26 mouse cellular contexts compared by ENCODE assay signal in the genomic region with DNA sequence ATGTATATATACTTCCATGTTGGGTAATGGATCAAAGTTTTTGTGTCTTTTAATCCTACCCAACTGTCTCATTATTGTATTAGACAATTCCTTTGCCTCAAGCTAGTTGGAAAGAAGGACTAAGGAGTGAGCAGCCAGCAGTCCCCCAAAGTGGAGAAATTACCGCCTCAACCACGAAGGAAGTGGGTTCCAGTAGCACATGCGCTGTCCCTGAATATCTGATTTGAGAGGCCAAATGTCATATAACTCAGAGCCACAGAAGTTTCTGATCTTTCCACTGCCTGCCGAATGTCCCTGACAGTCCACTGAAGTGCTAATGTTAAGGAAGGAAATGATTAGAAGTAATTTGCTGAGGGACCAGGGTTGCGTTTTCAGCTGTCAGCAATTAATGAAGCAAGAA.
"Had no signal": no experiment of that assay in that cellular context is flagged by ENCODE, and none has a peak within 500 bp of the region (broad histone marks: within the 10 kb centered on the region; RNA-seq: fewer than 3 reads in every experiment).

No protein-coding gene starts in this region.

- H3K4me1 ChIP-seq: heart, embryonic 15.5 days; hindbrain, embryonic 10.5 days; hindbrain, embryonic 12.5 days; intestine, embryonic 15.5 days; limb, embryonic 10.5 days; limb, embryonic 12.5 days; liver, embryonic 13.5 days; liver, embryonic 15.5 days had no signal

- DNase-seq: gastrocnemius, postnatal 14 days; gastrocnemius, postnatal 36 days; heart, adult 11 months; heart, adult 2 months; heart, postnatal 14 days; heart, postnatal 36 days; kidney, adult 18-20 months; kidney, adult 8-10 months; kidney, postnatal 10 days; kidney, postnatal 4 days; liver; liver, embryonic 13.5 days had no signal

- H3K9me3 ChIP-seq: heart, embryonic 13.5 days; heart, embryonic 15.5 days; hindbrain, embryonic 10.5 days; hindbrain, embryonic 12.5 days; intestine, embryonic 15.5 days; limb, embryonic 10.5 days; limb, embryonic 12.5 days; liver, embryonic 13.5 days; liver, embryonic 15.5 days had no signal

- H3K4me3 ChIP-seq: heart, adult 2 months; heart, embryonic 13.5 days; heart, embryonic 15.5 days; hindbrain, embryonic 10.5 days; hindbrain, embryonic 12.5 days; intestine, embryonic 15.5 days; layer of hippocampus, adult 2 months; limb, embryonic 10.5 days; limb, embryonic 12.5 days; liver, embryonic 13.5 days; liver, embryonic 15.5 days had no signal

- H3K27ac ChIP-seq: heart, adult 2 months; heart, embryonic 13.5 days; heart, embryonic 15.5 days; hindbrain, embryonic 10.5 days; hindbrain, embryonic 12.5 days; hindbrain, embryonic 14.5 days; intestine, embryonic 15.5 days; layer of hippocampus, adult 2 months; limb, embryonic 10.5 days; limb, embryonic 12.5 days; liver, embryonic 13.5 days; liver, embryonic 15.5 days had no signal

- ATAC-seq: inflammation-experienced regulatory T-cells, adult 6 months; intestine, embryonic 15.5 days; intestine, postnatal 0 days had no signal

- H3K27me3 ChIP-seq: heart, embryonic 13.5 days; heart, embryonic 15.5 days; hindbrain, embryonic 12.5 days; intestine, embryonic 15.5 days; limb, embryonic 12.5 days; liver, embryonic 13.5 days; liver, embryonic 15.5 days had no signal

- H3K36me3 ChIP-seq: heart, embryonic 13.5 days; heart, embryonic 15.5 days; hindbrain, embryonic 10.5 days; hindbrain, embryonic 12.5 days; intestine, embryonic 15.5 days; limb, embryonic 10.5 days; limb, embryonic 12.5 days; liver, embryonic 13.5 days; liver, embryonic 15.5 days had no signal

- H3K4me2 ChIP-seq: heart, embryonic 11.5 days; heart, embryonic 13.5 days; heart, embryonic 15.5 days; hindbrain, embryonic 12.5 days; hindbrain, embryonic 14.5 days; intestine, embryonic 15.5 days; limb, embryonic 12.5 days; liver, embryonic 11.5 days; liver, embryonic 13.5 days; liver, embryonic 15.5 days had no signal

- H3K9ac ChIP-seq: heart, embryonic 13.5 days; heart, embryonic 15.5 days; hindbrain, embryonic 12.5 days; hindbrain, embryonic 14.5 days; intestine, embryonic 15.5 days; limb, embryonic 12.5 days; liver, embryonic 13.5 days; liver, embryonic 15.5 days had no signal
